Mouse (Mus musculus): ENCODE results near the gene Washc4. TPM values are rescaled to one million over a fixed set of nuclear protein-coding genes. Genes with fewer than 3 reads are reported as not detected.

Washc4 gene
- polyA plus RNA-seq, 2 experiments, result 16.4 to 36.2 TPM

GRCm38 (mm10) chr10:83641641-83642040 lies 98.1 kb downstream of the Washc4 start:
- Histone ChIP-seq H3K36me3 (ENCODE audit: control insufficient read depth, insufficient read depth, low read length) (peaks cover 13% of the 10 kb centered on the region; the same call in 1 of the 2 replicates), H3K9me3 (ENCODE audit: control insufficient read depth, low read length) (no peaks in the 10 kb centered on the region), H3K9ac (ENCODE audit: low read depth, low read length, severe bottlenecking) (no peak overlapping the region), H3K4me3 (replicated peaks; ENCODE audit: low read length) (no peak overlapping the region), H3K4me2 (replicated peaks; ENCODE audit: low read depth, low read length, severe bottlenecking) (no peak overlapping the region), H3K27me3 (ENCODE audit: control insufficient read depth, insufficient read depth, low read length) (no peaks in the 10 kb centered on the region), H3K4me1 (ENCODE audit: control insufficient read depth, insufficient read depth, low read length) (peaks cover 2% of the 10 kb centered on the region; the same call in 1 of the 2 replicates), H3K27ac (replicated peaks; ENCODE audit: low read depth, low read length) (no peak overlapping the region)
- DNase-seq (ENCODE audit: low spot score) (no peak), ATAC-seq (ENCODE audit: low FRiP score, low read depth) (no peak)
- no peak for TF ChIP-seq POLR2A (IDR thresholded peaks at IDR 0.05; ENCODE audit: borderline replicate concordance, extremely low read depth, insufficient read depth, insufficient read length)
- WGBS, result 90% methylated on average over 3 of the region's 3 CpGs

DNA sequence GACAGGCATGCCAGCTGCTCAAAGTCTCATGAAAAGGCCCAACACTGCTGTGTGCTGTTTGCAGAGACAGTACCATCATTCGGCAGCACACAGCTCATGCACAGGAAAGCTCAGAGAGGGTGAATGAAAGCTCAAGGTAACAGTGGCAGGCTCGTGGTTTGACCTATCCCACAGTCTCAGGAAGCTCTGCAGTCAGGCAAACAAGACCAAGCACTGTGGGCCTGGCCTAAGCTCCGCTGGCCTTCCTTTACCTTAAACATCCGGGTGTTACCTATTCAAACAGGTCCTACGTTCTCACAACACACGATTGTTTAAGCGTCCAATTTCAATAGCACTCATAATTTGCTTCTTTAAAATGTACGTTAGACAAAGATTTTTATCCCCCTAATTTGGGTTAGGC lies 100.6 kb downstream of the Washc4 start:
- ATAC-seq (ENCODE audit: low FRiP score, low read depth) (no peak), DNase-seq (ENCODE audit: low spot score) (no peak)
- peaks cover 12% of the 10 kb centered on the region; the same call in 1 of the 2 replicates for H3K4me1 ChIP-seq (ENCODE audit: control insufficient read depth, insufficient read depth, low read length)
- no peaks in the 10 kb centered on the region for H3K9me3 ChIP-seq (ENCODE audit: control insufficient read depth, low read length)
- H3K27me3 ChIP-seq (ENCODE audit: control insufficient read depth, insufficient read depth, low read length), result no peaks in the 10 kb centered on the region
- H3K4me2 ChIP-seq (replicated peaks; ENCODE audit: low read depth, low read length, severe bottlenecking), result no peak overlapping the region
- no peak for TF ChIP-seq POLR2A (IDR thresholded peaks at IDR 0.05; ENCODE audit: borderline replicate concordance, extremely low read depth, insufficient read depth, insufficient read length)
- peaks cover 10% of the 10 kb centered on the region; the same call in 1 of the 2 replicates for H3K36me3 ChIP-seq (ENCODE audit: control insufficient read depth, insufficient read depth, low read length)
- WGBS, result 89% methylated on average over 8 of the region's 8 CpGs
- no peak overlapping the region for H3K9ac ChIP-seq (ENCODE audit: low read depth, low read length, severe bottlenecking)
- no peak overlapping the region for H3K4me3 ChIP-seq (replicated peaks; ENCODE audit: low read length)
- no peak overlapping the region for H3K27ac ChIP-seq (replicated peaks; ENCODE audit: low read depth, low read length)

DNA sequence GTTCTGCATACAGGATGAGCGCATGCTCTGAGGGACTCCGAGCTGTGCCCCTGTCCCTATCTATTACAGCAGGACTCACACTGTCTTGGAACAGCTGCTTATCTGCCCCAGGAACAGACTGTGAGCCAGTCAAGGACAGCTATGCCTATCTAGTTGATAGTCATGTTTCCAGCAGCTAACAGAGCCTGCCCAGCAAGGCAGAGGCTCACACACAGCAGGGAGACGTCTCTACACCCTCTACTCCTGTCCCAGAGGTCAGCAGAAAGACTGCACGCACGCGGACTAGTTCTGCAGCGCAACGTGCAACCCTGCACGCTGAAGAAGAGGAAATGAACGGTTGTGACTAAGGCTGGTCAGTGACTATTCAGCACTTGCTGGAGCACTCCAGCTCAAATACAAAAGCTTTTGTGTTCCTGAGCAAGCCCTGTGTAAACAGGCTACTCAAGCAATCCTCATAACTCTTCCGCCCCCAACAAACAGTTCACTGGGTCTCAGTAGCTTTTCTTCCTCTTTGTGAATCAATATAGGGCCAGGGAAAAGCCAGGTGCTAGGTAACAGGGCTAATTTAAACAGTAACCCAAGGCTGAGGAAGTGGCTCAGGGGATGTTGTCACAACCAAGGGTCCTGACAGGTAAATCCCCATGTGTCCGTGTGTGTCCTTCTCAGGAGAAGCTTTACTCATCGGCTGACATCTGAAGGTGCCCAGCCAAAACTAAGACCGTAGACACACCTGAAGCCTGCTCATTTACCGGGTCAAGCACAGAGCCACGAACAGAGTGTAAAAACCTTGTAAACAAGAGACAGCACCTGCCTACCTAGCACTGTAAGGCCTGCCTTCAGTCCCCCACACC lies 101.5 kb downstream of the Washc4 start:
- Histone ChIP-seq H3K4me1 (ENCODE audit: control insufficient read depth, insufficient read depth, low read length) (peaks cover 13% of the 10 kb centered on the region; the same call in 1 of the 2 replicates), H3K36me3 (ENCODE audit: control insufficient read depth, insufficient read depth, low read length) (0 out of 2 replicates have a peak, but pooled peaks cover under 1% of the 10 kb centered on the region), H3K4me3 (replicated peaks; ENCODE audit: low read length) (no peak overlapping the region), H3K9me3 (ENCODE audit: control insufficient read depth, low read length) (no peaks in the 10 kb centered on the region), H3K4me2 (replicated peaks; ENCODE audit: low read depth, low read length, severe bottlenecking) (no peak overlapping the region), H3K9ac (ENCODE audit: low read depth, low read length, severe bottlenecking) (no peak overlapping the region), H3K27me3 (ENCODE audit: control insufficient read depth, insufficient read depth, low read length) (no peaks in the 10 kb centered on the region), H3K27ac (replicated peaks; ENCODE audit: low read depth, low read length) (peak overlapping the region; percentile 1; the same call in 1 of the 2 replicates)
- no peak for TF ChIP-seq POLR2A (IDR thresholded peaks at IDR 0.05; ENCODE audit: borderline replicate concordance, extremely low read depth, insufficient read depth, insufficient read length)
- 85% methylated on average over 16 of the region's 16 CpGs for WGBS
- no peak for DNase-seq (ENCODE audit: low spot score)
- ATAC-seq (ENCODE audit: low FRiP score, low read depth), result no peak

DNA sequence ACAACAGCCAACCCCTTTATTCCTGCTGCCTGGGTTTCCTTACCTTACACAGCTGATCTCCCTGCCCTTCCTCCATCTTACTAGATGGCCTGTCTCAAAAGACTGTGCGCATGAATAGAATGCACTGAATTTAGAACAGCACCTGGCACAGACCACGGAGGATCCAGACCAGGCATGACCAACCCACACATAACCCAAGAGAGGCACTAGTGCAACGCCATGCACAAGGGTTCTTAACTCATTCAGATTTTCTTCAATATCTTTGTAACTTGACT lies 102.1 kb downstream of the Washc4 start:
- no peak overlapping the region for H3K27ac ChIP-seq (replicated peaks; ENCODE audit: low read depth, low read length)
- no peaks in the 10 kb centered on the region for H3K27me3 ChIP-seq (ENCODE audit: control insufficient read depth, insufficient read depth, low read length)
- TF ChIP-seq POLR2A (IDR thresholded peaks at IDR 0.05; ENCODE audit: borderline replicate concordance, extremely low read depth, insufficient read depth, insufficient read length), result no peak
- H3K4me2 ChIP-seq (replicated peaks; ENCODE audit: low read depth, low read length, severe bottlenecking), result no peak overlapping the region
- H3K9me3 ChIP-seq (ENCODE audit: control insufficient read depth, low read length), result no peaks in the 10 kb centered on the region
- H3K4me3 ChIP-seq (replicated peaks; ENCODE audit: low read length), result no peak overlapping the region
- DNase-seq (ENCODE audit: low spot score), result no peak
- H3K4me1 ChIP-seq (ENCODE audit: control insufficient read depth, insufficient read depth, low read length), result peaks cover 13% of the 10 kb centered on the region; the same call in 1 of the 2 replicates
- WGBS, result 89% methylated on average over 3 of the region's 3 CpGs
- no peaks in the 10 kb centered on the region for H3K36me3 ChIP-seq (ENCODE audit: control insufficient read depth, insufficient read depth, low read length)
- ATAC-seq (ENCODE audit: low FRiP score, low read depth), result no peak
- H3K9ac ChIP-seq (ENCODE audit: low read depth, low read length, severe bottlenecking), result no peak overlapping the region

Other genes with a start within 250 kb of the Washc4 start
- gene Slc41a2, start 205.9 kb upstream of the Washc4 start, polyA plus RNA-seq (2012; rRNA removed), result 2.0 and 2.3 TPM in 2 replicates
- 1.7 and 1.9 TPM in 2 replicates for gene Slc41a2, start 205.9 kb upstream of the Washc4 start, polyA plus RNA-seq (2014; fragmentation: Nextera tagmentation; extraction: Ambion mirVana)
- 0.64 and 0.69 TPM in 2 replicates for gene D10Wsu102e, start 183.5 kb upstream of the Washc4 start, polyA plus RNA-seq (2012; rRNA removed)
- gene D10Wsu102e, start 183.5 kb upstream of the Washc4 start, polyA plus RNA-seq (2014; fragmentation: Nextera tagmentation; extraction: Ambion mirVana), result 0.63 and 0.65 TPM in 2 replicates
- gene Aldh1l2, start 9.6 kb upstream of the Washc4 start, polyA plus RNA-seq (2012; rRNA removed), result 5.9 and 6.2 TPM in 2 replicates
- 3.4 and 5.5 TPM in 2 replicates for gene Aldh1l2, start 9.6 kb upstream of the Washc4 start, polyA plus RNA-seq (2014; fragmentation: Nextera tagmentation; extraction: Ambion mirVana)
- gene Appl2, start 105.0 kb downstream of the Washc4 start, polyA plus RNA-seq (2012; rRNA removed), result 53.1 and 67.7 TPM in 2 replicates
- gene Appl2, start 105.0 kb downstream of the Washc4 start, polyA plus RNA-seq (2014; fragmentation: Nextera tagmentation; extraction: Ambion mirVana), result 49.8 and 54.8 TPM in 2 replicates
- 19.8 and 20.2 TPM in 2 replicates for gene 1500009L16Rik, start 179.1 kb downstream of the Washc4 start, polyA plus RNA-seq (2012; rRNA removed)
- 27.1 and 29.9 TPM in 2 replicates for gene 1500009L16Rik, start 179.1 kb downstream of the Washc4 start, polyA plus RNA-seq (2014; fragmentation: Nextera tagmentation; extraction: Ambion mirVana)